Mouse (Mus musculus) megakaryocyte, embryonic 14.5 days (primary cell): ENCODE measurements around the gene Gcm1. TPM values are rescaled to one million over a fixed set of nuclear protein-coding genes. Genes with fewer than 3 reads are reported as not detected.

ENCODE experiments used
- H3K27me3 ChIP-seq: replicated peaks from 2 replicates; pipeline ENCODE3; 2012; ENCODE audit warnings: inconsistent platforms
- H3K36me3 ChIP-seq: replicated peaks from 2 replicates; pipeline ENCODE3; 2012; ENCODE audit warnings: low read length, inconsistent platforms, mixed read lengths
- H3K4me1 ChIP-seq: 2 replicates; pipeline ENCODE4 v1.6.1; 2012; ENCODE audit warnings: inconsistent platforms
- H3K4me3 ChIP-seq: replicated peaks from 2 replicates; pipeline ENCODE3; 2012; ENCODE audit warnings: moderate library complexity, mild to moderate bottlenecking, inconsistent platforms
- H3K9me3 ChIP-seq: 2 replicates; pipeline ENCODE4 v1.6.1; 2012; ENCODE audit warnings: inconsistent platforms
- FLI1 ChIP-seq: IDR thresholded peaks from 2 replicates; pipeline ENCODE4 v1.6.1; 2012; ENCODE audit warnings: low read length, inconsistent platforms, mixed read lengths
- GATA1 ChIP-seq: IDR thresholded peaks from 3 replicates; pipeline ENCODE4 v1.6.1; 2012; ENCODE audit warnings: mixed read lengths, low read length, inconsistent platforms, borderline replicate concordance
- polyA plus RNA-seq: library from polyadenylated mRNA; stranded (reverse); fragments of >175 nt; gene quantifications from 2 replicates; pipeline ENCODE4 v1.2.3, GENCODE M21; 2012; ENCODE audit warnings: low replicate concordance; ENCODE audit not compliant: insufficient read depth

The Gcm1 gene
- polyA plus RNA-seq, 1 experiment, result not detected

GRCm38 (mm10) chr9:78073713-78074340 lies 22.1 kb downstream of the Gcm1 start:
- H3K4me1 ChIP-seq, result peaks cover 69% of the 10 kb centered on the region
- TF ChIP-seq GATA1 (no peak), FLI1 (no peak)
- peaks cover 16% of the 10 kb centered on the region for H3K36me3 ChIP-seq
- H3K27me3 ChIP-seq, result no peaks in the 10 kb centered on the region
- H3K4me3 ChIP-seq, result no peak overlapping the region
- peaks cover 5% of the 10 kb centered on the region for H3K9me3 ChIP-seq

- Histone ChIP-seq H3K27me3 (no peaks in the 10 kb centered on the region), H3K9me3 (no peaks in the 10 kb centered on the region), H3K4me3 (no peak overlapping the region), H3K4me1 (peaks cover 58% of the 10 kb centered on the region), H3K36me3 (peaks cover 25% of the 10 kb centered on the region)
- no peak for TF ChIP-seq GATA1
These were observed 23.5 kb downstream of the Gcm1 start for GRCm38 (mm10) chr9:78075256-78075655.

GRCm38 (mm10) chr9:78078240-78078639 lies 26.5 kb downstream of the Gcm1 start:
- no peak for TF ChIP-seq GATA1
- TF ChIP-seq FLI1, result no peak
- H3K27me3 ChIP-seq, result no peaks in the 10 kb centered on the region
- no peaks in the 10 kb centered on the region for H3K9me3 ChIP-seq
- peaks cover 28% of the 10 kb centered on the region for H3K4me1 ChIP-seq
- no peak overlapping the region for H3K4me3 ChIP-seq
- peaks cover 50% of the 10 kb centered on the region for H3K36me3 ChIP-seq

GRCm38 (mm10) chr9:78081835-78082234 lies 30.1 kb downstream of the Gcm1 start:
- H3K27me3 ChIP-seq, result no peaks in the 10 kb centered on the region
- peaks cover 24% of the 10 kb centered on the region for H3K4me1 ChIP-seq
- H3K4me3 ChIP-seq, result no peak overlapping the region
- H3K9me3 ChIP-seq, result no peaks in the 10 kb centered on the region
- peaks cover 82% of the 10 kb centered on the region for H3K36me3 ChIP-seq
- TF ChIP-seq FLI1 (no peak), GATA1 (no peak)

- H3K4me3 ChIP-seq, result no peak overlapping the region
- TF ChIP-seq GATA1 (no peak), FLI1 (no peak)
- H3K27me3 ChIP-seq, result no peaks in the 10 kb centered on the region
- H3K36me3 ChIP-seq, result peaks cover 94% of the 10 kb centered on the region
- H3K9me3 ChIP-seq, result no peaks in the 10 kb centered on the region
- peaks cover 39% of the 10 kb centered on the region for H3K4me1 ChIP-seq
These were observed 32.6 kb downstream of the Gcm1 start for GRCm38 (mm10) chr9:78084341-78084740.

GRCm38 (mm10) chr9:78085722-78086287 lies 34.1 kb downstream of the Gcm1 start:
- Histone ChIP-seq H3K27me3 (no peaks in the 10 kb centered on the region), H3K9me3 (no peaks in the 10 kb centered on the region), H3K4me1 (peaks cover 53% of the 10 kb centered on the region), H3K36me3 (peaks cover 94% of the 10 kb centered on the region), H3K4me3 (no peak overlapping the region)
- TF ChIP-seq GATA1 (no peak), FLI1 (no peak)

GRCm38 (mm10) chr9:78087751-78088150 lies 36.0 kb downstream of the Gcm1 start:
- Histone ChIP-seq H3K4me1 (peaks cover 61% of the 10 kb centered on the region), H3K9me3 (no peaks in the 10 kb centered on the region), H3K27me3 (no peaks in the 10 kb centered on the region), H3K36me3 (peaks cover 98% of the 10 kb centered on the region), H3K4me3 (peak overlapping the region; percentile 24)
- TF ChIP-seq GATA1 (no peak), FLI1 (no peak)

GRCm38 (mm10) chr9:78088521-78088920 lies 36.8 kb downstream of the Gcm1 start:
- Histone ChIP-seq H3K4me3 (peak overlapping the region; percentile 7), H3K9me3 (no peaks in the 10 kb centered on the region), H3K36me3 (peaks cover 100% of the 10 kb centered on the region), H3K27me3 (no peaks in the 10 kb centered on the region), H3K4me1 (peaks cover 66% of the 10 kb centered on the region)
- TF ChIP-seq GATA1, result no peak

- peak overlapping the region; percentile 30 for H3K4me3 ChIP-seq
- H3K9me3 ChIP-seq, result no peaks in the 10 kb centered on the region
- no peaks in the 10 kb centered on the region for H3K27me3 ChIP-seq
- H3K36me3 ChIP-seq, result peaks cover 100% of the 10 kb centered on the region
- TF ChIP-seq FLI1, result no peak
- peaks cover 66% of the 10 kb centered on the region for H3K4me1 ChIP-seq
These were observed 37.2 kb downstream of the Gcm1 start for GRCm38 (mm10) chr9:78088971-78089370.

- H3K27me3 ChIP-seq, result no peaks in the 10 kb centered on the region
- H3K4me1 ChIP-seq, result peaks cover 66% of the 10 kb centered on the region
- H3K9me3 ChIP-seq, result no peaks in the 10 kb centered on the region
- no peak overlapping the region for H3K4me3 ChIP-seq
- no peak for TF ChIP-seq GATA1
- TF ChIP-seq FLI1, result no peak
- peaks cover 100% of the 10 kb centered on the region for H3K36me3 ChIP-seq
These were observed 38.2 kb downstream of the Gcm1 start for GRCm38 (mm10) chr9:78089906-78090305.
